Mouse (Mus musculus) C2C12 (cell line): ENCODE data around the gene Rufy4.

Source experiments
- CTCF ChIP-seq: IDR thresholded peaks from one replicate; pipeline ENCODE4 v1.5.1; 2011; ENCODE audit not compliant: control insufficient read depth, insufficient read depth, insufficient read length
- FOSL1 ChIP-seq: IDR thresholded peaks from one replicate; pipeline ENCODE4 v1.8.0; 2011; ENCODE audit warnings: mild to moderate bottlenecking, low read length; ENCODE audit not compliant: poor library complexity, insufficient read depth, severe bottlenecking
- USF1 ChIP-seq: IDR thresholded peaks from one replicate; pipeline ENCODE4 v1.6.1; 2011; ENCODE audit warnings: low read depth, mild to moderate bottlenecking, control low read depth, moderate library complexity

DNA sequence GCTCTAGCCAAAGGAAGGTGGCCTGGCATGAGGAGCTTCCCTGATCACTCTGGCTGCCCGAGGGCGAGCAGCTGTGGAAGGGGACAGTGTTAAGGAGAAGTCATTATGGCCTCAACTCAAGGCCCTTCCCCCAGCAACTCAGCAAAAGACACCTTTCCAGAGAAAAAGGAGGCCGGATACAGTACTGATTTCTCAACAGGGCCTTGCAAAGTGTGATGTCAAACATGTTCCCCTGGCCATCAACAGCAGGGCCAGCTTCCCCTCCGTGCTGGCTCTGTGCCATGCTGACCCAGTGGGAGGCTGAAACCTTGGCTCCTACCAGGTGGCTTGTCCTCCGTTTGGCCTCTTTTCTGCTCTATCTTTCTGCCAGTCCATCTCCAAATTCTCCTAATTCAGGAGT, 41.8 kb downstream of the Rufy4 start:
- TF ChIP-seq CTCF (no peak), FOSL1 (no peak), USF1 (no peak)
